Mouse (Mus musculus) midbrain, postnatal 0 days (tissue): ENCODE measurements at regions not wholly inside any gene's neighbourhood (a gene's known extent, or its start where the extent isn't known, plus 50 kb on each side); places are given as distances from the start of the nearest gene placed in this dataset.

ENCODE experiments used
- ATAC-seq: fragments of 200-750 bp; cut with Nextera tagmentation; 2 replicates; pipeline ENCODE4 v1.8.0; 2017; ENCODE audit warnings: moderate number of reproducible peaks, mild to moderate bottlenecking, moderate TSS enrichment, moderate library complexity; ENCODE audit not compliant: low FRiP score
- DNase-seq: peaks from one replicate; pipeline ENCODE4 v3.0.0-alpha.2; 2015; ENCODE audit warnings: low spot score
- H3K27ac ChIP-seq: fragments of 300-500 bp; sonication (generic); 2 replicates; pipeline ENCODE4 v1.5.1; 2014; ENCODE audit warnings: low read depth, mild to moderate bottlenecking, low read length, mixed read lengths
- H3K27me3 ChIP-seq: fragments of 300-500 bp; sonication (generic); 2 replicates; pipeline ENCODE4 v1.6.1; 2014; ENCODE audit warnings: low read length, control low read depth, mixed read lengths; ENCODE audit not compliant: insufficient read depth
- H3K36me3 ChIP-seq: fragments of 300-500 bp; sonication (generic); 2 replicates; pipeline ENCODE4 v1.6.1; 2014; ENCODE audit warnings: low read length, control low read depth, mixed read lengths; ENCODE audit not compliant: insufficient read depth
- H3K4me1 ChIP-seq: fragments of 300-500 bp; sonication (generic); 2 replicates; pipeline ENCODE4 v1.6.1; 2014; ENCODE audit warnings: mild to moderate bottlenecking, control low read depth, antibody characterized with exemption, low read length, mixed read lengths; ENCODE audit not compliant: insufficient read depth
- H3K4me2 ChIP-seq: fragments of 300-500 bp; sonication (generic); 2 replicates; pipeline ENCODE4 v1.6.1; 2014; ENCODE audit warnings: low read depth, mild to moderate bottlenecking, low read length, mixed read lengths; ENCODE audit not compliant: poor library complexity, severe bottlenecking
- H3K4me3 ChIP-seq: fragments of 300-500 bp; sonication (generic); 2 replicates; pipeline ENCODE4 v1.5.1; 2014; ENCODE audit warnings: low read depth, mild to moderate bottlenecking, low read length, moderate library complexity
- H3K9ac ChIP-seq: fragments of 300-500 bp; sonication (generic); replicated peaks from 2 replicates; pipeline ENCODE4 v1.6.1; 2014; ENCODE audit warnings: mild to moderate bottlenecking, low read length, moderate library complexity, mixed read lengths; ENCODE audit not compliant: poor library complexity, severe bottlenecking
- H3K9me3 ChIP-seq: fragments of 300-500 bp; sonication (generic); 2 replicates; pipeline ENCODE4 v1.6.1; 2016; ENCODE audit warnings: low read length, control low read depth
- CTCF ChIP-seq: IDR thresholded peaks from 2 replicates; pipeline ENCODE4 v1.5.1; 2016; ENCODE audit warnings: antibody characterized with exemption, mild to moderate bottlenecking
- WGBS: fragments of 180-500 bp; shearing (Covaris S2); extraction: QIAGEN DNeasy Blood & Tissue Kit; methylation state at CpG from one replicate; pipeline ENCODE4 v1.1.7; 2014; 5-methylcytosine and 5-hydroxymethylcytosine counted together

- Histone ChIP-seq H3K9ac (no peak overlapping the region), H3K4me3 (no peak overlapping the region), H3K9me3 (no peaks in the 10 kb centered on the region), H3K36me3 (no peaks in the 10 kb centered on the region), H3K27ac (no peak overlapping the region), H3K4me1 (no peaks in the 10 kb centered on the region), H3K27me3 (no peaks in the 10 kb centered on the region), H3K4me2 (no peak overlapping the region)
- whole genome bisulfite sequencing: 77% methylated on average over 7 of the region's 7 CpGs
- DNase-seq (peak; percentile 43), ATAC-seq (no peak)
- no peak for TF ChIP-seq CTCF
Measured at GRCm38 (mm10) chr1:72078926-72079550, 133.1 kb downstream of the Mreg start.

- Histone ChIP-seq H3K4me2 (no peak overlapping the region), H3K9me3 (no peaks in the 10 kb centered on the region), H3K27me3 (no peaks in the 10 kb centered on the region), H3K4me3 (no peak overlapping the region), H3K36me3 (no peaks in the 10 kb centered on the region), H3K27ac (no peak overlapping the region), H3K9ac (no peak overlapping the region), H3K4me1 (no peaks in the 10 kb centered on the region)
- TF ChIP-seq CTCF: no peak
- 49% methylated on average over 1 of the region's 1 CpGs for WGBS
- no peak for ATAC-seq
- no peak for DNase-seq
Measured at GRCm38 (mm10) chr1:72076341-72076740, 135.8 kb downstream of the Mreg start.

GRCm38 (mm10) chr1:72075464-72075863 is 136.6 kb downstream of the Mreg start:
- H3K36me3 ChIP-seq: no peaks in the 10 kb centered on the region
- H3K9me3 ChIP-seq: no peaks in the 10 kb centered on the region
- WGBS: 90% methylated on average over 2 of the region's 2 CpGs
- TF ChIP-seq CTCF: no peak
- no peak for ATAC-seq
- DNase-seq: no peak
- H3K4me3 ChIP-seq: no peak overlapping the region
- no peak overlapping the region for H3K4me2 ChIP-seq
- H3K27ac ChIP-seq: no peak overlapping the region
- H3K27me3 ChIP-seq: no peaks in the 10 kb centered on the region
- no peak overlapping the region for H3K9ac ChIP-seq
- no peaks in the 10 kb centered on the region for H3K4me1 ChIP-seq

- DNase-seq (no peak), ATAC-seq (no peak)
- Histone ChIP-seq H3K4me1 (no peaks in the 10 kb centered on the region), H3K4me3 (no peak overlapping the region), H3K4me2 (no peak overlapping the region), H3K27ac (no peak overlapping the region), H3K27me3 (no peaks in the 10 kb centered on the region), H3K9ac (no peak overlapping the region), H3K9me3 (no peaks in the 10 kb centered on the region), H3K36me3 (no peaks in the 10 kb centered on the region)
- TF ChIP-seq CTCF: no peak
- WGBS: 76% methylated on average over 4 of the region's 4 CpGs
Measured at GRCm38 (mm10) chr1:72073245-72073644, 138.9 kb downstream of the Mreg start.

GRCm38 (mm10) chr1:72070489-72070888 is 141.6 kb downstream of the Mreg start:
- Histone ChIP-seq H3K4me2 (no peak overlapping the region), H3K27me3 (no peaks in the 10 kb centered on the region), H3K9me3 (no peaks in the 10 kb centered on the region), H3K36me3 (no peaks in the 10 kb centered on the region), H3K9ac (no peak overlapping the region), H3K27ac (no peak overlapping the region), H3K4me1 (no peaks in the 10 kb centered on the region), H3K4me3 (no peak overlapping the region)
- no peak for DNase-seq
- TF ChIP-seq CTCF: no peak
- 81% methylated on average over 5 of the region's 5 CpGs for WGBS
- no peak for ATAC-seq

- peak; percentile 41 for DNase-seq
- Histone ChIP-seq H3K27ac (no peak overlapping the region), H3K27me3 (no peaks in the 10 kb centered on the region), H3K4me3 (no peak overlapping the region), H3K9me3 (no peaks in the 10 kb centered on the region), H3K36me3 (no peaks in the 10 kb centered on the region), H3K4me1 (no peaks in the 10 kb centered on the region), H3K9ac (no peak overlapping the region), H3K4me2 (no peak overlapping the region)
- WGBS: 55% methylated on average over 4 of the region's 4 CpGs
- no peak for ATAC-seq
- TF ChIP-seq CTCF: no peak
Measured at GRCm38 (mm10) chr1:72069056-72069455, 143.1 kb downstream of the Mreg start.
